Mouse (Mus musculus): Measurements from ENCODE around the gene Gucy2f. TPM values are rescaled to one million over a fixed set of nuclear protein-coding genes. Genes with fewer than 3 reads are reported as not detected.

The Gucy2f gene
- polyA plus RNA-seq, 1 experiment from 2014 or later = not detected

DNA sequence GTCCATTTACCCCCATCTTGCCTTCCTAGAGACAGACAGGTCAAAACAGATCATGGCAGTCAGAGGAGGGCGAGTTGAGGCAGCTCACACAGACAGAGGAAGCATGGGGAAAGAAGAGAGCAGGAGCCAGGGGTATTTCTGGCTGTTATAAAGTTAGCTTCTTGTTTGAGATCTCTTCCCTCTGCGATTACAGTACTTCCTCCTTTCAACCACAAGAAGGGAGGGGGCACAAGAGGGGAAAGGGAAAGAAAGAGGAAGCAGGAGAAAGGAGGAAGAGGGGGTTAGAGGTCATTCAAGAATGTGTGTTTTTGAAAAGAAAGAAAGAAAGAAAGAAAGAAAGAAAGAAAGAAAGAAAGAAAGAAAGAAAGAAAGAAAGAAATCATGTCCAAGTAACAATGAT is 6.4 kb downstream of the Gucy2f start:
- no peaks in the 10 kb centered on the region for H3K4me1 ChIP-seq
- H3K27ac ChIP-seq (replicated peaks) = no peak overlapping the region
- ATAC-seq (ENCODE audit: extremely low read depth, insufficient number of reproducible peaks, low FRiP score, low TSS enrichment) = no peak
- no peak overlapping the region for H3K4me3 ChIP-seq
- H3K27me3 ChIP-seq (replicated peaks) = peaks cover 14% of the 10 kb centered on the region
- H3K9ac ChIP-seq = no peak overlapping the region
- H3K9me3 ChIP-seq = no peaks in the 10 kb centered on the region
- no peak overlapping the region for H3K4me2 ChIP-seq
- no peaks in the 10 kb centered on the region for H3K36me3 ChIP-seq
- WGBS = 43% methylated on average over 2 of the region's 2 CpGs

DNA sequence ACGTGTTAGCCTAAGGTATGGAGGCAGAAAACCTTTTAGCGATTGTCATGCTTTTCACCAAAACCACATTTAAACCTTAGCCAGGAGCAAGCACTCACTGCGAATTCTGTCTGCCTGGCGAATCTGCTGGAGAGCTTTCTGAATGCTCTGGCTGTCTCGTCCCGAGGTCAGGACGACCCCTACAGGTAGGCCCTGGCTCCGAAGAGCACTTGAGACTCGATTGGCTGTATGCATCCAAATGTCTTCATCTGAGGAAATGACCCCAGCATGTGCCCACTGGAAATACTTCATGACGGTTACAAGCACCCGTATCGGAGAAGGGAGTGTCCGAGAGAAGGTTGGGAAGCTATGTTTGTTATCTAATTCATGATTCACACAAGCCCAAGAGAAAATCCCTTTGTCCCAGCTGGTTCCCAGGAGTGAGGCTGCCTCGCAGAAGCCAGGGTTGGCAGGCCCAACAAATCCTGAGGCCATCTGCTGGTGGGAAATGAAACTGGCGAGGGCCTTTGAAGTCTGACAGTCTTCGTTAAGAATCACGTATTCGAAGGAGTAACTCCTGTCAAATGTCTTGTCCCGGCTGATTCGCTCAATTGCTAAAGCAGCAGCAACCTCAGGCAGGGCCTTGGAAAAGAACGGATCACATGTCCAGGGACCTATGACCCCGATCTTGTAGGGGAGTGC is 7.6 kb downstream of the Gucy2f start:
- ATAC-seq (ENCODE audit: extremely low read depth, insufficient number of reproducible peaks, low FRiP score, low TSS enrichment) = no peak
- peaks cover 6% of the 10 kb centered on the region for H3K27me3 ChIP-seq (replicated peaks)
- no peak overlapping the region for H3K27ac ChIP-seq (replicated peaks)
- H3K36me3 ChIP-seq = no peaks in the 10 kb centered on the region
- no peaks in the 10 kb centered on the region for H3K4me1 ChIP-seq
- no peaks in the 10 kb centered on the region for H3K9me3 ChIP-seq
- H3K4me3 ChIP-seq = no peak overlapping the region
- peak overlapping the region; percentile 44 for H3K4me2 ChIP-seq
- no peak overlapping the region for H3K9ac ChIP-seq
- 24% methylated on average over 22 of the region's 22 CpGs for WGBS

DNA sequence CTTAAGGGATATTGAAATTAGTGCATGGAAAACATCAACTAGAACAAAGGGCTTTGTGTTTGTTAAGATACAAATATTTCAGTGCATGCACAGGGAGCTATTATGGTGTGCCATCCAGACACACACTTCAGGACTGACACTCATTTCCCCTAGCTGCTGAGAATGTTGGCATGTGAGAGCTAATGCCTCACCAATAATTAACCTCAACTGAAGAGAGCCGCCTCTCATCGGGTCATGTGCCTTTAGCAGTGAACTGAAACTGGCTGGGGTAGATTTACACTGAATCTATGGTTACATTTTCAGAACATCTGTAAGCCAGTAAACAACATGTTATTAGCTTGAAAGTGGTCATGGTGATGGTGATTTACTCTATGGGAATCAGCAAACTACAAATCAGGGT is 14.7 kb downstream of the Gucy2f start:
- H3K36me3 ChIP-seq = no peaks in the 10 kb centered on the region
- 52% methylated on average over 2 of the region's 2 CpGs for WGBS
- H3K9ac ChIP-seq = no peak overlapping the region
- H3K4me2 ChIP-seq = no peak overlapping the region
- peaks cover 4% of the 10 kb centered on the region for H3K27me3 ChIP-seq (replicated peaks)
- no peak for ATAC-seq (ENCODE audit: extremely low read depth, insufficient number of reproducible peaks, low FRiP score, low TSS enrichment)
- H3K9me3 ChIP-seq = no peaks in the 10 kb centered on the region
- H3K4me1 ChIP-seq = no peaks in the 10 kb centered on the region
- H3K27ac ChIP-seq (replicated peaks) = no peak overlapping the region
- H3K4me3 ChIP-seq = no peak overlapping the region

GRCm38 (mm10) chrX:142176981-142177380 is 19.8 kb downstream of the Gucy2f start:
- peaks cover 11% of the 10 kb centered on the region; the same call in 1 of the 2 replicates for H3K27me3 ChIP-seq (replicated peaks)
- ATAC-seq (ENCODE audit: extremely low read depth, insufficient number of reproducible peaks, low FRiP score, low TSS enrichment) = no peak
- H3K4me2 ChIP-seq = no peak overlapping the region
- H3K4me3 ChIP-seq = no peak overlapping the region
- H3K9ac ChIP-seq = no peak overlapping the region
- H3K27ac ChIP-seq (replicated peaks) = no peak overlapping the region
- no peaks in the 10 kb centered on the region for H3K36me3 ChIP-seq
- no peaks in the 10 kb centered on the region for H3K4me1 ChIP-seq
- no peaks in the 10 kb centered on the region for H3K9me3 ChIP-seq

DNA sequence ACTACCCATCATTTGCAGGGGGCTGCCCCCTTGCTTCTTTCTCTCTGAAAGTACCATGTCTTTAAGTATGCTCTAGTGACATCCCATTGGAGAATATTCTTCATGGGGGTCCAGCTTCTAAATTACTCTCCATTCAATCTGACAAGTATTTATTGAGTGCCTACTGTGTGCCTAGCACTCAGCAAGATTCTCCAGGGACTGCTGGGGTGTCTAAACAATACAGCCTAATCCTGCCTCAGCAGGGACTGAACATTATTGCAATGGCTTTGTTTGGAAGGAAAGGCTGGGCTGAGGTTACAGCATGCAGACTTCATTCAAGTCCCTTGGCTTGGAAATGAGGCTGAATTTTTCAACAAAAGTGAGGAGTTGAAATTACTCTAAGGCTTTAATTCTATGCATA is 81.0 kb downstream of the Gucy2f start:
- Histone ChIP-seq H3K9me3 (no peaks in the 10 kb centered on the region), H3K27ac (replicated peaks) (no peak overlapping the region), H3K27me3 (replicated peaks) (peaks cover 20% of the 10 kb centered on the region; the same call in 1 of the 2 replicates), H3K4me3 (no peak overlapping the region), H3K4me2 (no peak overlapping the region), H3K36me3 (no peaks in the 10 kb centered on the region), H3K4me1 (no peaks in the 10 kb centered on the region), H3K9ac (no peak overlapping the region)
- no peak for ATAC-seq (ENCODE audit: extremely low read depth, insufficient number of reproducible peaks, low FRiP score, low TSS enrichment)

DNA sequence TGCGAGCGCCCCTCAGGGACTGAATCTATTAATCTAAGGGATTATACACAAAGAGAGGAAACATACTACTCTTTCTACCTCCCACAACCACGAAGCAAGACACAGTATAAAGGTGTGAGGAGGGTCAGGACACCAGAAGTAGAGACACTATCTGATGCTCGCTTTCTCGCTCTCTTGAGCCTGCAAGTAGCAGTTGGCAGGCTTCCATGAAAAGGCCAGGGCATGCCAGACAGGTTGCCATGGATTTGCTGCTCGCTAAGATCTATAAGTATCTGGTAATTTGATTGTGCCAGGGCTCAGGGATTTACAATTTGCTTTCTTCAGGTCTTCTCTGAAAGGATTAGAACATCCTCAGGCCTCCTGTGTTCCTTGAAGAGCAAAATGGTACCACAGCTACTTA is 85.5 kb downstream of the Gucy2f start:
- Histone ChIP-seq H3K4me1 (no peaks in the 10 kb centered on the region), H3K9ac (no peak overlapping the region), H3K36me3 (no peaks in the 10 kb centered on the region), H3K4me3 (no peak overlapping the region), H3K27me3 (replicated peaks) (peaks cover 19% of the 10 kb centered on the region), H3K9me3 (no peaks in the 10 kb centered on the region), H3K27ac (replicated peaks) (no peak overlapping the region), H3K4me2 (no peak overlapping the region)
- WGBS = 65% methylated on average over 6 of the region's 6 CpGs
- ATAC-seq (ENCODE audit: extremely low read depth, insufficient number of reproducible peaks, low FRiP score, low TSS enrichment) = no peak

GRCm38 (mm10) chrX:142096904-142097303 is 99.8 kb downstream of the Gucy2f start:
- Histone ChIP-seq H3K27me3 (replicated peaks) (peaks cover 15% of the 10 kb centered on the region), H3K9me3 (no peaks in the 10 kb centered on the region), H3K9ac (no peak overlapping the region), H3K4me2 (no peak overlapping the region), H3K4me3 (no peak overlapping the region), H3K27ac (replicated peaks) (no peak overlapping the region), H3K36me3 (no peaks in the 10 kb centered on the region), H3K4me1 (no peaks in the 10 kb centered on the region)
- 42% methylated on average over 3 of the region's 3 CpGs for WGBS
- no peak for ATAC-seq (ENCODE audit: extremely low read depth, insufficient number of reproducible peaks, low FRiP score, low TSS enrichment)

DNA sequence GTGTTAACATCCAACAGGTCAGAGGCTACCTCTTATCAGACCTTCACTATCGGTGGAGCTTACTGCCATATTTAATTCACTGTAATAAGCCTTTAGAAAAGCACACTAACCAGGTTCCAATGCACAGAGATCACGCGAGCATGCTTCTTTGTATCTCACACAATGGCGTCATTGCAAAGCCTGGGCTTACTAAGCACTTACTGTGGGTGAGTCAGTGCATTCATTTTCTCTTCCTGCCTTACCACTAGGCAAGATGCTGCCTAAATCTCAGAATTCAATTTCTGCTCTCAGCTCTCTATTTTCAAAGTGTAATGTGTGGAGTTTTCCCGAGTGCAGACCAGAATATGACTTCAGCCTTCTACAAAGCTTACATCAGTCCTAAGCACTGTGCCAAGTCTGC is 101.2 kb downstream of the Gucy2f start:
- ATAC-seq (ENCODE audit: extremely low read depth, insufficient number of reproducible peaks, low FRiP score, low TSS enrichment) = no peak
- no peak overlapping the region for H3K9ac ChIP-seq
- no peaks in the 10 kb centered on the region for H3K9me3 ChIP-seq
- H3K4me1 ChIP-seq = no peaks in the 10 kb centered on the region
- peaks cover 17% of the 10 kb centered on the region for H3K27me3 ChIP-seq (replicated peaks)
- H3K4me3 ChIP-seq = no peak overlapping the region
- H3K27ac ChIP-seq (replicated peaks) = no peak overlapping the region
- no peaks in the 10 kb centered on the region for H3K36me3 ChIP-seq
- no peak overlapping the region for H3K4me2 ChIP-seq
- WGBS = 66% methylated on average over 5 of the region's 5 CpGs

DNA sequence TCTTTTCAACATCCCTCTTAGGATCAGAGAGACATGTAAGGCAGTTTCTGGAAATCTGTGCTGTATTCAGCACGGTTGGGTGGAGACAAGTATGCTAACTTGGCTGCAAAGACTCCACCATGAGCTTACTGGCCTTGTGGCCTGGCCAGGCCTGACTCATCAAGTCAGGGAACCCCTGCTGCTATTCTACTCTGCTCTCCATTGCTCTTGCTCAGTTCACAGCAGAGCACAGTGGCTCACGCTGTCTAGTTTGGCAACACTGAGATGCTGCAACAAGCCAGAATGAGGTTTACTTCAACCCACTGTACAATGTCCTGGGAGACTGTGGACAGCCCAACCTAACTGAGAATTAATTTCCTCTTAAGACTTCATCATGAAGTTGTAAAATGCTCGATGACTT is 134.1 kb downstream of the Gucy2f start:
- Histone ChIP-seq H3K4me2 (no peak overlapping the region), H3K9me3 (no peaks in the 10 kb centered on the region), H3K27ac (replicated peaks) (no peak overlapping the region), H3K27me3 (replicated peaks) (no peaks in the 10 kb centered on the region; the same call in 1 of the 2 replicates), H3K9ac (no peak overlapping the region), H3K36me3 (no peaks in the 10 kb centered on the region), H3K4me1 (no peaks in the 10 kb centered on the region), H3K4me3 (no peak overlapping the region)
- ATAC-seq (ENCODE audit: extremely low read depth, insufficient number of reproducible peaks, low FRiP score, low TSS enrichment) = no peak
- 66% methylated on average over 3 of the region's 3 CpGs for WGBS

Other genes starting within 250 kb of the Gucy2f start
- 9.7 and 11.0 TPM in 2 replicates for gene Nxt2, start 29.8 kb upstream of the Gucy2f start, polyA plus RNA-seq (2015; fragmentation: Nextera tagmentation; extraction: Ambion mirVana)
- gene Kcne1l, start 109.4 kb upstream of the Gucy2f start, polyA plus RNA-seq (2015; fragmentation: Nextera tagmentation; extraction: Ambion mirVana) = 21.2 and 23.0 TPM in 2 replicates
- 12.8 and 13.0 TPM in 2 replicates for gene Acsl4, start 193.6 kb upstream of the Gucy2f start, polyA plus RNA-seq (2015; fragmentation: Nextera tagmentation; extraction: Ambion mirVana)

Data from heart, embryonic 13.5 days (tissue).